Mouse (Mus musculus) midbrain, embryonic 16.5 days (tissue): ENCODE measurements around the gene Trnp1. TPM values are rescaled to one million over a fixed set of nuclear protein-coding genes. Genes with fewer than 3 reads are reported as not detected.
A peak's percentile ranks its signal among the peaks of the same experiment; 100 is the strongest.

Experiments used
- ATAC-seq: fragments of 200-750 bp; cut with Nextera tagmentation; 2 replicates; pipeline ENCODE4 v1.8.0; 2017; ENCODE audit warnings: moderate TSS enrichment
- H3K27ac ChIP-seq: fragments of 300-500 bp; sonication (generic); 2 replicates; pipeline ENCODE4 v1.5.1; 2014; ENCODE audit warnings: mild to moderate bottlenecking, low read length, mixed read lengths
- H3K27me3 ChIP-seq: fragments of 300-500 bp; sonication (generic); 2 replicates; pipeline ENCODE4 v1.6.1; 2014; ENCODE audit warnings: low read depth, low read length, mixed read lengths; ENCODE audit not compliant: control insufficient read depth, insufficient read depth
- H3K36me3 ChIP-seq: fragments of 300-500 bp; sonication (generic); 2 replicates; pipeline ENCODE4 v1.6.1; 2014; ENCODE audit warnings: mild to moderate bottlenecking, low read length, moderate library complexity, mixed read lengths; ENCODE audit not compliant: control insufficient read depth, insufficient read depth
- H3K4me1 ChIP-seq: fragments of 300-500 bp; sonication (generic); 2 replicates; pipeline ENCODE4 v1.6.1; 2014; ENCODE audit warnings: mild to moderate bottlenecking, low read length, mixed read lengths; ENCODE audit not compliant: control insufficient read depth, insufficient read depth
- H3K4me2 ChIP-seq: fragments of 300-500 bp; sonication (generic); 2 replicates; pipeline ENCODE4 v1.6.1; 2014; ENCODE audit warnings: mild to moderate bottlenecking, low read length, mixed read lengths
- H3K4me3 ChIP-seq: fragments of 300-500 bp; sonication (generic); 2 replicates; pipeline ENCODE4 v1.5.1; 2014; ENCODE audit warnings: low read depth, mild to moderate bottlenecking, low read length, moderate library complexity, mixed read lengths
- H3K9ac ChIP-seq: fragments of 300-500 bp; sonication (generic); 2 replicates; pipeline ENCODE4 v1.6.1; 2014; ENCODE audit warnings: low read depth, low read length, mixed read lengths
- H3K9me3 ChIP-seq: fragments of 300-500 bp; sonication (generic); replicated peaks from 2 replicates; pipeline ENCODE4 v1.6.1; 2014; ENCODE audit warnings: mild to moderate bottlenecking, low read length, mixed read lengths; ENCODE audit not compliant: control insufficient read depth, poor library complexity, severe bottlenecking
- WGBS: fragments of 180-500 bp; shearing (Covaris S2); extraction: QIAGEN DNeasy Blood & Tissue Kit; methylation state at CpG from one replicate; pipeline ENCODE4 v1.1.7; 2014; 5-methylcytosine and 5-hydroxymethylcytosine counted together
- polyA plus RNA-seq: library from polyadenylated mRNA; unstranded; fragments of >200 nt; fragmentation: Nextera tagmentation; extraction: Ambion mirVana; gene quantifications from 2 replicates; pipeline ENCODE4 v1.2.1, GENCODE M21; 2015

Gene Trnp1
- 5.7 and 8.2 TPM in 2 replicates for polyA plus RNA-seq

DNA sequence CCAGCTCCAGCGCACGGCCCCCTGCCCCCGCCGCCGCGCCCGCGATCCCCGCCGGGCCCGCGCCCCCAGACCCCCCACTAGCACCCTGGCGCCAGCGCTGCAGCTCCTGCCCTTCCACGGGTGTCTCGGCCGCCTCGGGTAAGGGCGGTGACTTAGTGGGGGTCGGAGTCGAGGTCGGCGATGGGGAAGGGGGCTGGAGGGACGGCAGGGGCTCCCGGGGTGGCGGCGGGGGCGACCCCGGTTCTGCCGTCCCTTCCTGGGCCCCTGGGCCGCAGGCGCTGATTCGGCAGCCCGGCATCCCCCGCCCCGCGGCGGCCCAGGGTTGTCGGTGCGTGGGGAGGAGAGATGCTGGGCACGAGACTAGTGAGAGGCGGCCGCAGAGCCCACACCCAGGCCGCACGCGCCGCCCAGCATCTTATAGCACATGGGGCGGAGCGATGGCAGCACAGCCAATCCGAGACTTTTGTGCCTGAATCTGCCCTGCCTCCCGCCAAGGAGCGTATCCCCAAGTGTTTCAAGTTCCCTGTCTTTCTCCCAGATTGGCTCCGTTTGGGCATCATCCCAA lies at the start of gene Trnp1:
Gene Trnp1, minus strand, starts transcription at position 391 of the 565 bp plus-strand sequence.
- H3K9me3 ChIP-seq = no peaks in the 10 kb centered on the region
- H3K9ac ChIP-seq = peak within 1 kb of the TSS; percentile 76
- H3K4me2 ChIP-seq = peak within 1 kb of the TSS; percentile 80
- H3K4me1 ChIP-seq = peaks cover 15% of the 10 kb centered on the region
- WGBS = 0% methylated on average over 42 of the region's 53 CpGs
- H3K4me3 ChIP-seq = peak within 1 kb of the TSS; percentile 62
- H3K27me3 ChIP-seq = peaks cover 45% of the 10 kb centered on the region
- no peak within 1 kb of the TSS for H3K27ac ChIP-seq
- no peaks in the 10 kb centered on the region for H3K36me3 ChIP-seq
- peak; percentile 93 for ATAC-seq

DNA sequence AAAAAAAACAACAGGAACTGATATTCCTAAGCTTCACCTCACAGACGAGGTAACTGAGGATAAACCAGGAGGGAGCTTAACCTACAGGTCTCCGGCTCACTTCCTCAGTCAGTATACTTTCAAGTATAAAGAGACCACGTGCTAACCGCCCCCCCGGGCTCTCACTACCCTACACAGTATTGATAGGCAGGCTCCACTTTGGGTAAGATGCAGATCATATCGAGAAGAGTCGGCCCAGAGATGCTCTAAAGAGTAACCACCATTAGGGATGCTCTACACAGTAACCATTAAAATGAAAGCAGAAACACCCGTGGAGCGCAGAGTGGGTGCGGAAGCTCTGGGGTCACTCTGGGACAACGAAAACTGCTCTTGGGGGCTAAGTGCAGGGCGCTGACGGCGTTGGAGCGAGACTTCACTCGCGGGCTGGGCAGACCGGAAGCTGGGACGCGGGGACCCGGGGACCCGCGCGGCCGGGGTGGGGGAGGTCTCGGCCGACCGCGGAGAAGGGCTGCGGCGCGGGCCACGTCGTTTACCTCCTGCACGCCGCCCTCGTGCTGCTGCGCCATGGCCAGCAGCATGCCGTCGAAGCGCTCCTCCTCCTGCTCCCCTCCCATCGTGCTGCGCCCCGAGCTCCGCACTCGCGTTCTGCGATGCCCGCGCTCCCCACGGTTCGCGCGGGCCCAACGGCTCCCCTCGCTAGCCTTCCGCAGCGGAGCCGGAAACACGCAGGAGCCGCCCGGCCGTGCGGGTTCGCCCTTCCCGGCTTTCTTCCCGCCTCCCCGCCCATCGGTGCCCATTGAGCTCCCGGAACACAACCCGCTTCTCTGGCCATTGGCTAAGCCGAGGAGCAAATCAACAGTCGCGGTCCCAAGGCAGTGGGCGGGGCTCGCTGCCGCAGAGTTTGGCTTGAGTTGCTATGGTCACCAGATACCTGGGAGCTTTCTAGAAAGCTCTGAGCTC lies 47.2 kb upstream of the Trnp1 start, which contains the start of gene Nudc:
Gene Nudc, minus strand, starts transcription at position 725 of the 960 bp plus-strand sequence.
- peak within 1 kb of the TSS; percentile 84 for H3K4me3 ChIP-seq
- H3K27ac ChIP-seq = peak within 1 kb of the TSS; percentile 77
- no peaks in the 10 kb centered on the region for H3K9me3 ChIP-seq
- peak within 1 kb of the TSS; percentile 83 for H3K4me2 ChIP-seq
- H3K27me3 ChIP-seq = no peaks in the 10 kb centered on the region
- under 1% methylated on average over 64 of the region's 77 CpGs for WGBS
- H3K4me1 ChIP-seq = peaks cover 18% of the 10 kb centered on the region
- peak; percentile 99 for ATAC-seq
- H3K36me3 ChIP-seq = peaks cover 8% of the 10 kb centered on the region; the same call in 1 of the 2 replicates
- peak within 1 kb of the TSS; percentile 83 for H3K9ac ChIP-seq

DNA sequence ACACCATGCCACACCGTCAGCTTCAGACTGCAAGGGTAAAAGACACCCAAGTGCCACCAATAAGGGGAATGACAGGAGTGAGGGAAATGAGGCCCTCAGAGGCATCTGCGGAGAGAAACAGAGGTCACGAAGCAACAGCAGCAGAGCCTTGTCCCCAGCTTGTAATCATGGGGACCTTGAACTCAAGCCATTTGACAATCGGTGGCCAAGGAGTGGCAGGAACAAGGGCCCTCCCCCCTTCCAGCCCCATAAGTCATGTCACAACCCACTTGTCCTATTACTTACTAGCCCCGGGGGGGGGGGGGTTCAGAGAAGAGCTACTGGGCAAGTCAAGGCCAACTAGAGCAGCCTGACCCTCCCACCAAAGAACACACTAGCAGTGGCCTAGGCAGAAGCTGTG lies 38.3 kb upstream of the Trnp1 start:
- H3K27ac ChIP-seq = no peak overlapping the region
- H3K36me3 ChIP-seq = peaks cover 35% of the 10 kb centered on the region
- WGBS = 89% methylated on average over 5 of the region's 5 CpGs
- no peak for ATAC-seq
- H3K4me1 ChIP-seq = no peaks in the 10 kb centered on the region; the same call in 1 of the 2 replicates
- H3K9me3 ChIP-seq = no peaks in the 10 kb centered on the region
- H3K27me3 ChIP-seq = no peaks in the 10 kb centered on the region
- no peak overlapping the region for H3K9ac ChIP-seq
- H3K4me2 ChIP-seq = no peak overlapping the region
- no peak overlapping the region for H3K4me3 ChIP-seq

DNA sequence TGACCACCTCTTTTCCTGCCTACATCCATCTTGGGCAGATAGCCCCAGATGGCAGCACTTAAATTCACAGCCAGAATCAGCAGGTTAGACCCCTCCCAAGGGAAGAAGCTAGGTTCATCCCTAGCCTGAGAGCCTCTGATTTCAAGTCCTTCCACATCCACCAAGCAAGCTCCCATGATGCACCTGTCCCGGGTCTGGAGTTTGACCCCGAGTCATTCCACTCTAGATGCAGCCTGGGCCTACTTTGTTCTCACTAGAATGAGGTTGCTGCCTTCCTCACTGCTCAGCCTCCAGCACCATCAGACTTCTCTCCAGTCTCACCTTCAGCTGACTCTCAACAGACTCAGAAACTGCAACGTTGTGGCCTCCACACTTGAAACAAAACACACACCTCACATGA lies 37.7 kb upstream of the Trnp1 start:
- Histone ChIP-seq H3K9ac (no peak overlapping the region), H3K27ac (no peak overlapping the region), H3K4me1 (no peaks in the 10 kb centered on the region; the same call in 1 of the 2 replicates), H3K27me3 (no peaks in the 10 kb centered on the region), H3K4me2 (no peak overlapping the region), H3K4me3 (no peak overlapping the region), H3K36me3 (peaks cover 39% of the 10 kb centered on the region), H3K9me3 (no peaks in the 10 kb centered on the region)
- 86% methylated on average over 3 of the region's 3 CpGs for WGBS
- no peak for ATAC-seq

DNA sequence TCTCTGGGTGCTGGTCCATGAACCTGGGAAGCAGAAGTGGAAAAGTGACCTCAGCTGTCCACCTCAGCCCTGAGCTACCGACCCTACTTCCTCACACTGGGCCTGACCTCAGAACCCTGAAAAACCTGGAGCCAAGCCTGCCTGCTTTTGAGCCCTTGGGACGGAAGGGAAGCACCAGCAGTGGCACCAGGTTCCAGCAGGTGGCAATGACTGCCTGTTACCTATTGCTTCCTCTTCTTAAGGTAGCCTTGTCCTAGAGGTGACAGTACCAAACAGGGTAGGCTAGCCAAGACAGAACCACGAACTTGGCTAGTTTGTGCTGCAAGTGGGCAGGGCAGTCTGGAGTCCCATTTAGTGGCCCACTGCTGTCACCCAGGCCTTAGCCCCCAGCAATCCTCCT lies 34.4 kb upstream of the Trnp1 start:
- 88% methylated on average over 3 of the region's 3 CpGs for WGBS
- no peak for ATAC-seq
- Histone ChIP-seq H3K9ac (no peak overlapping the region), H3K27ac (no peak overlapping the region), H3K4me2 (no peak overlapping the region), H3K9me3 (no peaks in the 10 kb centered on the region), H3K4me3 (no peak overlapping the region), H3K36me3 (peaks cover 35% of the 10 kb centered on the region), H3K27me3 (no peaks in the 10 kb centered on the region), H3K4me1 (no peaks in the 10 kb centered on the region)

DNA sequence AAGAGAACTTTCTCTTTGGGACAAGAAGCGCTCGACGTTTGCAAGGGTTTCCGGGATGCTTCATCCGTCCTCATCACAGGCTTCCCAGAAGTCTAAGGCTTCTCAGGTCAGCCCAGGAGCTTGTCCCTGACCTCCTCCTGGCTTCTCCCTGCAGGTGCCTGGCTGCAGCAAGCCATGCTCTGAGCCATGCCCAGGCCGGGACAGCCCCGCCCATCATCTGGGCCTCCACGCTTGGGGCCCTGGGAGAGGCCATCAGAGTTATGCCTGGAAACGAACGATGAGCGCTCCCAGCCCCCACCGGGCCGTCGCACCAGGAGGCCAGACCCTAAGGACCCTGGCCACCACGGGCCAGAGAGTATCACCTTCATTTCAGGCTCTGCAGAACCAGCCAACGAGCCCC lies 29.4 kb upstream of the Trnp1 start:
- Histone ChIP-seq H3K4me1 (no peaks in the 10 kb centered on the region), H3K36me3 (peaks cover 24% of the 10 kb centered on the region), H3K4me3 (no peak overlapping the region), H3K4me2 (no peak overlapping the region), H3K27me3 (no peaks in the 10 kb centered on the region), H3K9me3 (no peaks in the 10 kb centered on the region), H3K27ac (no peak overlapping the region), H3K9ac (no peak overlapping the region)
- no peak for ATAC-seq
- 73% methylated on average over 16 of the region's 16 CpGs for WGBS

DNA sequence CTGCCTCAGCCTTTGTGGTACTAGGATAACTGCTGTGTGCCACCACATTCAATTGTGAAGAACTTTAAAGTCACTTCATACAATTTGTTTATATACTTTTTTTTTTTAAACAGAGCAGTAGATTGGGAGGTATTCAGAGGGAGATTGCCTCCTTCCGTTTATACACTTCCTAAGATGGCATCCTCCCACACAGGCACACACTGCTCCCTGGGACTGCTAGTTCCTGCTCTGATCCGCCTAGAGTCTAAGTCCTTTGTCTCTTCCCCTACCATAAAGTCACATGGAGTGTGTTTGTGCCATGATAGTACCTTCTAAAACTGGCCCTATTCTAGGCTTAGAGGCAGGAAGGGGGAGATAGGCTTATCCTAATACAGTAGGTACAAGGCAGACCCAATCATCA lies 23.2 kb upstream of the Trnp1 start:
- Histone ChIP-seq H3K4me3 (no peak overlapping the region), H3K9ac (no peak overlapping the region), H3K36me3 (no peaks in the 10 kb centered on the region), H3K27me3 (peaks cover 43% of the 10 kb centered on the region), H3K9me3 (no peaks in the 10 kb centered on the region), H3K4me1 (no peaks in the 10 kb centered on the region; the same call in 1 of the 2 replicates), H3K27ac (no peak overlapping the region), H3K4me2 (no peak overlapping the region)
- 67% methylated on average over 2 of the region's 2 CpGs for WGBS
- ATAC-seq = no peak

DNA sequence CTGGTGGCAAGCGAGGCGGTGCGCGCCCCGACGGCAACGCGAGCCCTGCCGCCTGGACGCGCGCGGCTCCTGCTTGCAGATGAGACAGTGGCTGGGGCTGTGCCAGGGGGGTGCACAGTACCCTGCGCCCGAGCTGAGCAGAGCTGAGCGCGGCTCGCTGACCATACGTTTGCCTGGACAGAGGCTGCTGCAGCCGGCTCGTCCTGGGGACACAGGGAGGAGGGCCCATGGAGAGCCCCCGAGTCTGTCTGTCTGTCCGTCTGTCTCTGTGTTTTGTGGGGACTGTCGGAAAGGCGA lies 21.0 kb upstream of the Trnp1 start:
- WGBS = 3% methylated on average over 25 of the region's 25 CpGs
- 0 out of 2 replicates have a peak overlapping the region, but pooled peaks have one; percentile 20 for H3K9ac ChIP-seq
- peak overlapping the region; percentile 32 for H3K4me3 ChIP-seq
- no peaks in the 10 kb centered on the region; the same call in 1 of the 2 replicates for H3K4me1 ChIP-seq
- peak overlapping the region; percentile 44 for H3K4me2 ChIP-seq
- H3K27ac ChIP-seq = no peak overlapping the region
- no peak for ATAC-seq
- no peaks in the 10 kb centered on the region for H3K36me3 ChIP-seq
- H3K27me3 ChIP-seq = peaks cover 43% of the 10 kb centered on the region
- H3K9me3 ChIP-seq = no peaks in the 10 kb centered on the region
